Mouse (Mus musculus) neutrophil, adult 83 days (primary cell): Measurements from ENCODE around the gene Atp5f1. TPM values are rescaled to one million over a fixed set of nuclear protein-coding genes. Genes with fewer than 3 reads are reported as not detected.

ENCODE experiments used
- total RNA-seq, 2 experiments: library from RNA; stranded (reverse); gene quantifications; one replicate each; pipeline ENCODE4 v1.2.4; 2023

Atp5f1 gene
- total RNA-seq = 100 to 1,000 TPM; 143 to 151 TPM

GRCm38 (mm10) chr3:105959999-105960398 is at the start of gene Atp5f1:
Gene Atp5f1 (minus strand): TSS chr3:105960099.

GRCm38 (mm10) chr3:105973411-105973810 is 13.5 kb upstream of the Atp5f1 start, which contains the start of gene Ovgp1:
Gene Ovgp1 (plus strand): TSS chr3:105973711.

GRCm38 (mm10) chr3:105958974-105959580 is 822 bp downstream of the Atp5f1 start, which contains the start of gene Wdr77:
Gene Wdr77 (plus strand): TSS chr3:105959369.

GRCm38 (mm10) chr3:105932240-105933071 is 27.4 kb downstream of the Atp5f1 start, which contains the start of gene I830077J02Rik:
Gene I830077J02Rik (minus strand): TSS chr3:105932664.

Other genes with a start within 250 kb of the Atp5f1 start
- 100 to 1,000 TPM; 132 to 142 TPM for gene Rap1a, start 158.8 kb downstream of the Atp5f1 start, total RNA-seq
- gene Adora3, start 89.2 kb downstream of the Atp5f1 start, total RNA-seq = 1 to 10 TPM; 1.9 to 2.4 TPM
- gene Tmigd3, start 89.2 kb downstream of the Atp5f1 start, total RNA-seq = 1 to 10 TPM; 1.1 to 1.5 TPM
- gene I830077J02Rik, start 27.4 kb downstream of the Atp5f1 start, total RNA-seq = 10 to 100 TPM; 76.4 to 89.8 TPM
- gene Wdr77, start 730 bp downstream of the Atp5f1 start, total RNA-seq = 10 to 100 TPM; 30.9 to 34.3 TPM
- 1 to 10 TPM; 5.5 to 6.4 TPM for gene Ovgp1, start 13.6 kb upstream of the Atp5f1 start, total RNA-seq
- not detected for gene Pifo, start 54.5 kb upstream of the Atp5f1 start, total RNA-seq
- 10 to 100 TPM; 13.5 to 13.8 TPM for gene Chil5, start 72.7 kb upstream of the Atp5f1 start, total RNA-seq
- not detected for gene Chia1, start 153.1 kb upstream of the Atp5f1 start, total RNA-seq
- 1,000 to 10,000 TPM; 3,749 to 3,895 TPM for gene Chil3, start 207.5 kb upstream of the Atp5f1 start, total RNA-seq